Mouse (Mus musculus) G1E (cell line): ENCODE results near the gene Vash2. TPM values are rescaled to one million over a fixed set of nuclear protein-coding genes. Genes with fewer than 3 reads are reported as not detected.

Experiments
- ATAC-seq: 2 replicates; pipeline ENCODE4 v1.8.0; 2016; ENCODE audit warnings: mild to moderate bottlenecking; ENCODE audit not compliant: insufficient number of reproducible peaks, poor library complexity, low FRiP score, severe bottlenecking; ENCODE audit errors: extremely low read depth
- DNase-seq: peaks from one replicate; pipeline ENCODE4 v3.0.0; 2012; ENCODE audit warnings: low spot score
- H3K27me3 ChIP-seq: 2 replicates; pipeline ENCODE4 v1.6.1; 2012; ENCODE audit warnings: mild to moderate bottlenecking, low read length, inconsistent platforms; ENCODE audit not compliant: insufficient read depth
- H3K36me3 ChIP-seq: replicated peaks from 2 replicates; pipeline ENCODE3; 2012; ENCODE audit warnings: mild to moderate bottlenecking, inconsistent platforms
- H3K4me1 ChIP-seq: 2 replicates; pipeline ENCODE4 v1.6.1; 2012; ENCODE audit warnings: low read depth, low read length, inconsistent platforms, mixed read lengths; ENCODE audit not compliant: insufficient read depth
- H3K4me3 ChIP-seq: 2 replicates; pipeline ENCODE4 v1.5.1; 2012; ENCODE audit warnings: low read depth, mild to moderate bottlenecking, inconsistent platforms, low read length, moderate library complexity, mixed read lengths
- H3K9me3 ChIP-seq: replicated peaks from 2 replicates; pipeline ENCODE4 v1.6.1; 2012; ENCODE audit warnings: inconsistent platforms
- CTCF ChIP-seq: IDR thresholded peaks from 2 replicates; pipeline ENCODE4 v1.5.1; 2012; ENCODE audit warnings: low read depth, low read length, inconsistent platforms, mixed read lengths
- GATA1 ChIP-seq: IDR thresholded peaks from 2 replicates; pipeline ENCODE4 v1.6.1; 2012; ENCODE audit warnings: borderline replicate concordance, low read length, inconsistent platforms, mixed read lengths
- GATA2 ChIP-seq: IDR thresholded peaks from 2 replicates; pipeline ENCODE4 v1.6.1; 2012; ENCODE audit warnings: low read depth, low read length, inconsistent platforms, borderline replicate concordance
- POLR2AphosphoS5 ChIP-seq: IDR thresholded peaks from 2 replicates; pipeline ENCODE4 v1.6.1; 2012; ENCODE audit warnings: low read depth, low read length, inconsistent platforms; ENCODE audit not compliant: insufficient replicate concordance
- TAL1 ChIP-seq: conservative IDR thresholded peaks from 2 replicates; pipeline ENCODE4 v1.6.1; 2012; ENCODE audit warnings: low read depth, low read length, inconsistent platforms, mixed read lengths
- polyA plus RNA-seq: library from polyadenylated mRNA; stranded (reverse); fragments of >175 nt; gene quantifications from 2 replicates; pipeline ENCODE4 v1.2.3, GENCODE M21; 2012
- total RNA-seq, 2 experiments: library from RNA; stranded (forward) in 1 of 2; stranded (reverse) in 1 of 2; fragments of 200-1000 nt in 1 of 2; fragments of >200 nt in 1 of 2; fragmentation: Nextera tagmentation in 1 of 2; gene quantifications; 2 replicates each; pipeline ENCODE4 v1.2.3; 2014 to 2017

The Vash2 gene
- total and polyA plus RNA-seq, 3 experiments = 0.22 TPM; not detected in 2

DNA sequence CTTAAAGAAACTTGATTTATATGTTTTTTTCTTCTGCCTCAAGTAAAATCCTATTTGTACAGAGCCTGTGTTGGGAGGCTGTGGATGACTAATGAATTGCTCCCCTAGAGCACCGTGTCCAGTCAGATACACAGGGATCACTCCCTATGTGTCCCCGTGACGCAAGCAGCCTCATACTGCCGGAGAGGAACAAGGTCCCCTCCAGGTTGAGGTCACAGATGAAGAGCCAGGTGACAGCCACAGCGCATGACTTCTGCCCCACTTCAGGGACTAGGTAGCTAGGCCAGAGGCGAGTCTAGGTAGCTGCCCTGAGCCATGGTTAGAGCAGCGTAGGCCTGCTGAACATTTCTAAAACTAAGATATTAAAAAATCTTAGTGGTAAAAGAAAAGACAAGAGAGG is 11.1 kb downstream of the Vash2 start:
- DNase-seq (no peak), ATAC-seq (no peak)
- H3K36me3 ChIP-seq = no peaks in the 10 kb centered on the region
- no peaks in the 10 kb centered on the region for H3K4me1 ChIP-seq
- no peak for TF ChIP-seq GATA2
- TF ChIP-seq POLR2AphosphoS5 = no peak
- TF ChIP-seq CTCF = no peak
- TF ChIP-seq GATA1 = no peak
- TF ChIP-seq TAL1 = no peak
- H3K9me3 ChIP-seq = no peaks in the 10 kb centered on the region
- no peak overlapping the region for H3K4me3 ChIP-seq
- peaks cover 64% of the 10 kb centered on the region for H3K27me3 ChIP-seq

DNA sequence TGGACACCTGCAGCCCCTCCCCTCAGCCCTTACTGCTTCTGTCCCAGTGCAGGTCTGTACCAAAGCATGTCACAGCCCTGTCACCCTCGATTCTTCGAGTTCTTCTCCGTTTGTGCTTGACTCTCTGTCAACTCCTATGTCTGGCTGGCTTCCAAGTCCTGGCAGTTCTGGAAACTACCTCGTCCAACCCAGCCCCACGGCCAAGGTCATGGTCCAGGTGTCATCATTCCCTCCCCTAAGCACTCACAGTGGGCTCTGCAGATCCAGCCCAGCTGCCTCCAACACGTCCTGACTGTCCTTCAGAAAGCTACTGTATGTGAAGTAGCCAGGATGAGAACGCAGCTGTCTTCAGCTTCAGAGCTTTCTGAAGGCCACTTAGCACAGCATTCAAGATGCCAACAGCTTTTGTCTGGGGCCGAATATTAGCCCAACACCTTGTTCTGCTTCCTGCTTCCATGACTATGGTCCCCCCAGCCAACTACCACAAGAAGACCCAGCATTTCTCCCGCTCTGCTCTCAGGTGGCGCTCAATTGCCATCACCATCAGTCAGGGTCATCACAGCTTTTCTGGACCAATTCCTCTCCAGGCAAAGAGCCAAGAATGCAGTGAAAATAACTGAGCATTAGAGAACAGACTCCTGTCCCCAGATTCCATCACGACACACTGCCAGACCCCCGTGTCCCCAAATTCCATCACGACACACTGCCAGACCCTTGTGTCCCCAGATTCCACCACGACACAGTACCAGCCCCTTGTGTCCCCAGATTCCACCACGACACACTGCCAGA is 13.9 kb downstream of the Vash2 start:
- Histone ChIP-seq H3K36me3 (no peaks in the 10 kb centered on the region), H3K4me3 (no peak overlapping the region), H3K9me3 (no peaks in the 10 kb centered on the region), H3K4me1 (no peaks in the 10 kb centered on the region), H3K27me3 (peaks cover 50% of the 10 kb centered on the region)
- TF ChIP-seq GATA2 = no peak
- no peak for TF ChIP-seq TAL1
- no peak for TF ChIP-seq POLR2AphosphoS5
- no peak for TF ChIP-seq GATA1
- TF ChIP-seq CTCF = no peak
- DNase-seq (no peak), ATAC-seq (no peak)

DNA sequence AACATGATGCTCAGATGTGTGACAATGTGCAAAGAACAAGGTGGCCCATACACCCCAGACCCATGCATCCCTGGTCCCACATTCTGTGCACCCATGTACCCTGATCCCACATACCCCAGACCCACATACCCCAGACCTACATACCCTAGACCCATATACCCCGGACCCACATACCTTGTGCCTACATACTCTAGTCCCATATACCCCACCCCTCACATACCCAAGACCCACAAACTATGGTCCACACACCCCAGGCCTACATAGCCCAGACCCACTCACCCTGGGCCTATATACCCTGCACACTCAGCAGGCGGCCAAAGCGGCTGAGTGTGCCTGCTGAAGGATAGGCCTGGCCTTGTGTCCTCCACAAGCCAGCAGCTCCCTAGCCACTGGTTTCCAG is 16.3 kb downstream of the Vash2 start:
- Histone ChIP-seq H3K4me1 (peaks cover 3% of the 10 kb centered on the region; the same call in 1 of the 2 replicates), H3K9me3 (no peaks in the 10 kb centered on the region), H3K36me3 (no peaks in the 10 kb centered on the region), H3K27me3 (peaks cover 55% of the 10 kb centered on the region), H3K4me3 (no peak overlapping the region)
- DNase-seq (no peak), ATAC-seq (no peak)
- no peak for TF ChIP-seq GATA1
- no peak for TF ChIP-seq TAL1
- TF ChIP-seq POLR2AphosphoS5 = no peak
- TF ChIP-seq GATA2 = no peak
- TF ChIP-seq CTCF = no peak

DNA sequence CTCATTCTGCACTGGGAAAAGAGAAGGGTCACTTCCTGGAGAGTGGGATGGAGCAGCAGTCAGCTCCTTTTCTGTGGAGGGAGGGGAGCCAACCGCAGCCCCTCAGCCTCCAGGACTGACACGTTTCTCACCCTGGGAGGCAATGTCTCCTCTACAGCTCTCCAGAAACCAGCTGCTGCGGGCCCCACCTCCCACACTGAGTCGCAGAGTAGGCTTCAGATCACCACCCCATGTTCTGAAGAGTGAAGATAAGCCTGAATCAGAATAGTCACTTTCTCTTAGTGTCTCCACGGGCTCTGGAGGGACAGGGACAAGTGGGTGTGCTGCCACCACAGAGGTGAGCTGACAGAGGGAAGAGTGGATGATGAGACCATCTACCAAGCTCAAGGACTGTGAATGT is 20.3 kb downstream of the Vash2 start:
- Histone ChIP-seq H3K27me3 (peaks cover 44% of the 10 kb centered on the region), H3K36me3 (no peaks in the 10 kb centered on the region), H3K4me1 (peaks cover 6% of the 10 kb centered on the region; the same call in 1 of the 2 replicates), H3K9me3 (no peaks in the 10 kb centered on the region), H3K4me3 (no peak overlapping the region)
- no peak for TF ChIP-seq GATA2
- no peak for TF ChIP-seq TAL1
- TF ChIP-seq GATA1 = no peak
- TF ChIP-seq CTCF = no peak
- ATAC-seq (no peak), DNase-seq (no peak)

DNA sequence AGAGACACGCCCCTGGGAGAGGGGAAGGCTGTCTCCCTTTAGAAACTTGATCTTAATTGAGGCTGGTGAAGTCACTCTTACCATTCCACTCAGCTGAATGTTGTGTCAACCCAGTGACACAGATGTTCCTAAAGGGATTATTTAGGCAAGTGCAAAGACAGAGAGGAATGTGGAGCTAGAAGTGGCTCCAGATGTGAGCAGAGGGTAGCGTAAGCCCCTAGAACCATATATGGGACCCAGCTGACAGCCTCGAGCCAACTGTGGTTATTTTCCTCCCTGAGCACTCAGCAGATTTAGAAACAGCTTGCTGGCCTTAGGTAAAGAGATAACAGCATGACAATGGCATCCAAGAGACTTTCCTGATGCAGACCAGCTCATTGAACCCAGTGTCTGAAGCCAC is 26.1 kb downstream of the Vash2 start:
- H3K36me3 ChIP-seq = peaks cover 12% of the 10 kb centered on the region
- peaks cover 27% of the 10 kb centered on the region for H3K27me3 ChIP-seq
- no peaks in the 10 kb centered on the region for H3K9me3 ChIP-seq
- no peak for DNase-seq
- peaks cover 8% of the 10 kb centered on the region for H3K4me1 ChIP-seq
- TF ChIP-seq CTCF (no peak), GATA2 (no peak), GATA1 (no peak), TAL1 (no peak), POLR2AphosphoS5 (no peak)
- no peak for ATAC-seq
- no peak overlapping the region for H3K4me3 ChIP-seq

DNA sequence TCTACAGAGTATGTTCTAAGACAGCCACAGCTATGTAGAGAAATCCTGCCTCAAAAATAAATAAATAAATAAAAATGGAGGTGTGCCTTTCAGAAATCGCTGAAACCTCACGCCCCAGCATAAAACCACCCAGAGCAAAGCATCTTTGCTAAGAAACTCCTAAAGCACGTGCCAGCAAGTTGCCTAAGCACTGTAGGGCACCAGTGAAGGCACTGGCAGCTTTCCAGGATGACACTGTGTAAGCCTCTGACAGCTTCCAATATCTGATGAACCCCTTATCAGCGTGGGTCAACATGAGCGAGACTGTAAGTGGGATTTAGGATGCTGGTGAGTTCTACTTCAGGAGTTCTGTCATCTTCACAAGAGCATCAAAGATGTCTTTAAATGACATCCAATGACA is 28.1 kb downstream of the Vash2 start:
- peaks cover 5% of the 10 kb centered on the region for H3K4me1 ChIP-seq
- H3K27me3 ChIP-seq = peaks cover 16% of the 10 kb centered on the region
- H3K36me3 ChIP-seq = peaks cover 28% of the 10 kb centered on the region
- no peak for TF ChIP-seq GATA1
- no peak for TF ChIP-seq CTCF
- no peak for TF ChIP-seq TAL1
- TF ChIP-seq GATA2 = no peak
- TF ChIP-seq POLR2AphosphoS5 = no peak
- no peaks in the 10 kb centered on the region for H3K9me3 ChIP-seq
- DNase-seq = no peak
- ATAC-seq = no peak
- no peak overlapping the region for H3K4me3 ChIP-seq
